Mouse (Mus musculus) heart, embryonic 14.5 days (tissue): ENCODE data around the gene 2310009B15Rik. TPM values are rescaled to one million over a fixed set of nuclear protein-coding genes. Genes with fewer than 3 reads are reported as not detected.
"Not testable (repeated sequence)": the region's sequence is repeated elsewhere in the genome, so short reads cannot be mapped to it uniquely, and the experiment has no call there.

ENCODE experiments used
- ATAC-seq: fragments of 200-750 bp; cut with Nextera tagmentation; 2 replicates; pipeline ENCODE4 v1.8.0; 2017; ENCODE audit warnings: low read depth, moderate TSS enrichment; ENCODE audit not compliant: insufficient number of reproducible peaks, insufficient read depth, low FRiP score
- H3K27ac ChIP-seq, 2 experiments: fragments of 200-500 bp in 1 of 2; fragments of 300-500 bp in 1 of 2; sonication (generic) in 1 of 2; replicated peaks in 1 of 2; 2 replicates each; pipeline ENCODE4 v1.5.1; 2012 to 2014; ENCODE audit warnings: low read depth in 2 of 2, low read length in 2 of 2, control low read depth in 1 of 2, mild to moderate bottlenecking in 1 of 2, mixed read lengths in 1 of 2; ENCODE audit not compliant: control insufficient read depth in 1 of 2, insufficient read depth in 1 of 2
- H3K27me3 ChIP-seq: fragments of 300-500 bp; sonication (generic); 2 replicates; pipeline ENCODE4 v1.6.1; 2014; ENCODE audit warnings: mild to moderate bottlenecking, low read length, control low read depth; ENCODE audit not compliant: control insufficient read depth, insufficient read depth
- H3K36me3 ChIP-seq: fragments of 300-500 bp; sonication (generic); 2 replicates; pipeline ENCODE4 v1.6.1; 2014; ENCODE audit warnings: mild to moderate bottlenecking, control low read depth, low read length, mixed read lengths; ENCODE audit not compliant: control insufficient read depth, insufficient read depth
- H3K4me1 ChIP-seq, 2 experiments: fragments of 200-500 bp in 1 of 2; fragments of 300-500 bp in 1 of 2; sonication (generic) in 1 of 2; 2 replicates each; pipeline ENCODE4 v1.6.1; 2012 to 2014; ENCODE audit warnings: low read length in 2 of 2, control low read depth in 1 of 2, mixed read lengths in 1 of 2; ENCODE audit not compliant: control insufficient read depth in 2 of 2, insufficient read depth in 2 of 2
- H3K4me2 ChIP-seq: fragments of 300-500 bp; sonication (generic); 2 replicates; pipeline ENCODE4 v1.6.1; 2014; ENCODE audit warnings: mild to moderate bottlenecking, low read length
- H3K4me3 ChIP-seq, 2 experiments: fragments of 200-500 bp in 1 of 2; fragments of 300-500 bp in 1 of 2; sonication (generic) in 1 of 2; 2 replicates each; pipeline ENCODE4 v1.5.1; 2012 to 2014; ENCODE audit warnings: low read length in 2 of 2, mild to moderate bottlenecking in 2 of 2, control low read depth in 1 of 2, low read depth in 1 of 2, moderate library complexity in 1 of 2; ENCODE audit not compliant: control insufficient read depth in 1 of 2, insufficient read depth in 1 of 2
- H3K9ac ChIP-seq: fragments of 300-500 bp; sonication (generic); 2 replicates; pipeline ENCODE4 v1.6.1; 2014; ENCODE audit warnings: mild to moderate bottlenecking, low read length
- H3K9me3 ChIP-seq: fragments of 300-500 bp; sonication (generic); 2 replicates; pipeline ENCODE4 v1.6.1; 2016; ENCODE audit warnings: low read length, control low read depth; ENCODE audit not compliant: control insufficient read depth
- WGBS: fragments of 180-500 bp; shearing (Covaris S2); extraction: QIAGEN DNeasy Blood & Tissue Kit; methylation state at CpG from one replicate; pipeline ENCODE4 v1.1.7; 2014; 5-methylcytosine and 5-hydroxymethylcytosine counted together
- polyA plus RNA-seq: library from polyadenylated mRNA; unstranded; fragments of >200 nt; fragmentation: Nextera tagmentation; extraction: Ambion mirVana; gene quantifications from 2 replicates; pipeline ENCODE4 v1.2.1, GENCODE M21; 2014

Gene 2310009B15Rik
- polyA plus RNA-seq: 30.5 and 40.3 TPM in 2 replicates

- peak; percentile 99 for ATAC-seq
- not testable (repeated sequence) for H3K9me3 ChIP-seq, H3K4me1 ChIP-seq, H3K27me3 ChIP-seq
- WGBS: under 1% methylated on average over 40 of the region's 79 CpGs
- peaks cover 12% of the 10 kb centered on the region; the same call in 1 of the 2 replicates for H3K36me3 ChIP-seq
- H3K4me3 ChIP-seq: peak within 1 kb of the TSS; percentile 48 to 66
- H3K9ac ChIP-seq: peak within 1 kb of the TSS; percentile 69
- peak within 1 kb of the TSS; percentile 34 for H3K4me2 ChIP-seq
- H3K27ac ChIP-seq: peak within 1 kb of the TSS; percentile 80 to 83
Observed at GRCm38 (mm10) chr1:138856101-138856950, at the start of gene 2310009B15Rik. TSS of gene 2310009B15Rik (minus strand) at chr1:138856852.

GRCm38 (mm10) chr1:138906256-138906655 lies 49.6 kb upstream of the 2310009B15Rik start:
- H3K4me1 ChIP-seq: peaks cover 5 to 22% of the 10 kb centered on the region in 2 experiments
- peak overlapping the region; percentile 29 for H3K4me2 ChIP-seq
- H3K27me3 ChIP-seq: no peaks in the 10 kb centered on the region
- 17% methylated on average over 3 of the region's 3 CpGs for WGBS
- no peaks in the 10 kb centered on the region for H3K36me3 ChIP-seq
- peak overlapping the region; percentile 55 to 72; a peak in 3 of 4 replicates for H3K27ac ChIP-seq
- no peaks in the 10 kb centered on the region for H3K9me3 ChIP-seq
- no peak overlapping the region for H3K4me3 ChIP-seq
- ATAC-seq: peak; percentile 87
- H3K9ac ChIP-seq: no peak overlapping the region

GRCm38 (mm10) chr1:138905092-138905765 lies 48.6 kb upstream of the 2310009B15Rik start:
- no peak for ATAC-seq
- H3K27ac ChIP-seq: no peak overlapping the region
- 94% methylated on average over 3 of the region's 3 CpGs for WGBS

GRCm38 (mm10) chr1:138903894-138904293 lies 47.2 kb upstream of the 2310009B15Rik start:
- no peak for ATAC-seq
- 93% methylated on average over 5 of the region's 5 CpGs for WGBS

More at GRCm38 (mm10) chr1:138905092-138905765, 48.6 kb upstream of the 2310009B15Rik start:
- H3K4me3 ChIP-seq: no peak overlapping the region
- H3K9ac ChIP-seq: no peak overlapping the region
- H3K36me3 ChIP-seq: no peaks in the 10 kb centered on the region
- H3K9me3 ChIP-seq: no peaks in the 10 kb centered on the region
- no peak overlapping the region for H3K4me2 ChIP-seq
- H3K27me3 ChIP-seq: no peaks in the 10 kb centered on the region
- peaks cover 5 to 22% of the 10 kb centered on the region in 2 experiments for H3K4me1 ChIP-seq

DNA sequence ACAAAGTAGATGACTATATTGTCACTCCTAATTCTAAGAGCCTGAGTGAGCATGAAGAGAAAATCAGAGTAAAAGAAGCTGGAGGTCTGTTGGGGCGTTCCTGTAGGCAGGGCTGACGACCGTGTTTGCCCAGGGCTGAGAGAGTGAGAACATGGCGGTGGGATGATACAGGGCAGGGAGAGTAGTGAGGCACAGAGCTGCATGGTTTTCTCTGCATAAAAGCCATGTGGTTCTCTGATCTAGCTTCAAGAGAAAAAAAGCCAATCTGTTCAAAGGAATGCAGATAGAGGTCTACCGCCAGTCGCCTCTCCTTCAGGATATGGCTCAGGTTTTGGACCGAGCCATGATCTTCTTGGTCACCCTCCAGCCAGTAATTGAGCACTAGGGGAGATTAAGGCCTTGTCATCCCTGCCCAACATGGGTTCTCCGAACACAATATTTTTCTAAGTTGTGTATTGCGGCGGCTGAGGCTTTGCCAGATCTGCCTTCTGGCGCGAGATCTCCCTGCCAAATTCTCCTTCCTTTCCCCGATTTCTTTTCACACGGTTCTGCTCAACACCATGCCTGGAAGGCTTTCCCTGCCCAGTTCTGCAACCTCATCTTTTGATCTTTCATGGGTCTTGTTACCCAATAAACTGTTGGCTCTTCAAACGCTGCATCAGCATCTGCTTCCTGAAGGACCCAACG lies 44.9 kb upstream of the 2310009B15Rik start:
- Histone ChIP-seq H3K27ac (no peak overlapping the region), H3K4me2 (no peak overlapping the region), H3K27me3 (no peaks in the 10 kb centered on the region), H3K9me3 (no peaks in the 10 kb centered on the region), H3K4me1 (peaks cover 2 to 6% of the 10 kb centered on the region in 2 experiments; a peak in 3 of 4 replicates), H3K4me3 (no peak overlapping the region), H3K9ac (no peak overlapping the region), H3K36me3 (no peaks in the 10 kb centered on the region)
- ATAC-seq: no peak
- 86% methylated on average over 16 of the region's 16 CpGs for WGBS

More at GRCm38 (mm10) chr1:138903894-138904293, 47.2 kb upstream of the 2310009B15Rik start:
- Histone ChIP-seq H3K9ac (no peak overlapping the region), H3K4me2 (no peak overlapping the region), H3K36me3 (no peaks in the 10 kb centered on the region), H3K9me3 (no peaks in the 10 kb centered on the region), H3K4me1 (peaks cover 2 to 15% of the 10 kb centered on the region in 2 experiments), H3K4me3 (no peak overlapping the region), H3K27ac (no peak overlapping the region), H3K27me3 (no peaks in the 10 kb centered on the region)

DNA sequence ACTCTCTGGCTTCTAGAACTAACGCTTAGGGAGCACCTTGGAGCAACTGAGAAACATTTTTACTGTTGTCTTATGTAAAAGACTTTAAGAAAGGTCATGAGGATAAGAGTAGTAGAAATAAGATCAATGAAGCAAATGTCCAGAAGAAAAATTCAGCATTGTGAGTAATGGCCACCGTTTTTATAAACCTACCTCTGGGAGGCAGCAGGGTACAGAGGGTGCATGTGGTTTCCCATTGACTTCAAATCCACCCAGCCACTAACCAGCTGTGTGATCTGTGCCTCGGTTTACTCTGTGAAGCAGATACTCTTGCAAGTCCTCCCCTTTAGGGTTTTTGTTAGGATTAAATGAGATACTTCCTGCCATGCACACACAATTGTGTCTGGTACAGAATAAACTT lies 39.4 kb upstream of the 2310009B15Rik start:
- Histone ChIP-seq H3K9ac (no peak overlapping the region), H3K27me3 (no peaks in the 10 kb centered on the region), H3K4me1 (no peaks in the 10 kb centered on the region), H3K36me3 (no peaks in the 10 kb centered on the region), H3K4me3 (no peak overlapping the region), H3K9me3 (no peaks in the 10 kb centered on the region), H3K27ac (no peak overlapping the region), H3K4me2 (no peak overlapping the region)
- ATAC-seq: no peak
- 73% methylated on average over 3 of the region's 3 CpGs for WGBS
